Mouse (Mus musculus) gastrocnemius, postnatal 14 days (tissue): ENCODE data around the gene Chst1. TPM values are rescaled to one million over a fixed set of nuclear protein-coding genes. Genes with fewer than 3 reads are reported as not detected.

Experiments used
- DNase-seq: peaks from one replicate; pipeline ENCODE4 v3.0.0; 2021; ENCODE audit warnings: mixed read lengths
- intact Hi-C: fragments of 180-260 bp; cut with DNase I; formaldehyde crosslinking; loops from one replicate; pipeline ENCODE4 v1.15.1; 2025; ENCODE audit warnings: low total_unique reads
- microRNA-seq, 2 experiments: library from miRNA; unstranded; fragments of <30 nt; microRNA quantifications; one replicate each; pipeline ENCODE4 v1.2.0; 2021
- total RNA-seq, 2 experiments: library from RNA; stranded (reverse); gene quantifications; 2 replicates each; pipeline ENCODE4 v1.2.3; 2021

Gene Chst1
- total RNA-seq, 2 experiments from 2014 or later: 3.2 to 4.1 TPM

- intact Hi-C loops: no loop called here
- DNase-seq: no peak
Observed at GRCm38 (mm10) chr2:92658293-92659150, 59.0 kb downstream of the Chst1 start.

DNA sequence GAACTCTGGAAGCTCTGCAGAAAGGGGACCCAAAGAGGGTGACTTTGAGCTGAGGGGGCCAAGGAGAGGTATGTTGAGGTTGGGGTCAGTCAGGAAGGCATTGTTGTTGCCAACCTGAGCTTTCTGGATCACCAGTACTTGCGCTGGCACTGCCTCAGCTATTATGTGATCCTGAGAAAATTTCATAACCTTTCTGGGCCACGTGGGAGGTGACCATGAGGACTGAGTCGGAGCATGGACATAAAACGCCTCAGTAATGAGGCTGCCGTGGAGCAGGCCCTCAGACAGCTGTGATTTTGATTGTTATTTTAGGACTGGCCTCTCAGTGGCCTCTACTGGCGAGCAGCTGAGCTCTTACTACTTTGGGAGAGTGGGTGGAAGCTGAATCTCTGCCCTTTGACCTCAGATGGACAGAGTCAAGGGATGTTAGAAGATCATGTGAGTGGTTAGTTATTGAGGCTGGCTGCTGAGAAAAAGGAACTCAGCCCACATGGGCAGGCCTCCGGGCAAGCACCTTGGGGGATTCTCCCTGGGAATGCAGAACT lies 60.1 kb downstream of the Chst1 start:
- intact Hi-C loops: no loop called here
- DNase-seq: peak; percentile 8

- intact Hi-C loops: no loop called here
- DNase-seq: no peak
Observed at GRCm38 (mm10) chr2:92662534-92663068, 63.1 kb downstream of the Chst1 start.

Small RNA genes lying within 50 kb of the gene (microRNA-seq; reads per million reads assigned to microRNA genes)
- gene Mir7221 (0 reads per million in 2 experiments), gene Mir7222 (0 reads per million in 2 experiments)

Other genes with a start within 250 kb of the Chst1 start
- gene Pex16, start 225.0 kb upstream of the Chst1 start, total RNA-seq: 10 to 100 TPM; 17.2 to 22.1 TPM
- under 1 TPM in 1 of 2 experiments, not detected in 1; 0.41 TPM for gene Large2, start 224.8 kb upstream of the Chst1 start, total RNA-seq
- gene 1700029I15Rik, start 217.2 kb upstream of the Chst1 start, total RNA-seq: under 1 TPM; 0.66 to 0.86 TPM
- gene Mapk8ip1, start 198.4 kb upstream of the Chst1 start, total RNA-seq: 10 to 100 TPM; 13.6 to 24.3 TPM
- 10 to 100 TPM; 22.7 to 27.3 TPM for gene Cry2, start 165.7 kb upstream of the Chst1 start, total RNA-seq
- 1 to 10 TPM; 4.4 to 6.4 TPM for gene Slc35c1, start 139.2 kb upstream of the Chst1 start, total RNA-seq